Mouse (Mus musculus) splenic B cell, adult 2 months (primary cell): ENCODE results near the gene Zfp994.
A peak's percentile ranks its signal among the peaks of the same experiment; 100 is the strongest.
"Not testable (repeated sequence)": the region's sequence is repeated elsewhere in the genome, so short reads cannot be mapped to it uniquely, and the experiment has no call there.

Experiments used
- DNase-seq: peaks from one replicate; pipeline ENCODE4 v3.0.0-alpha.2; 2011; ENCODE audit warnings: low read depth, low spot score
- H3K27me3 ChIP-seq: 2 replicates; pipeline ENCODE4 v1.6.1; 2012; ENCODE audit warnings: mild to moderate bottlenecking, low read length, moderate library complexity, mixed read lengths; ENCODE audit not compliant: control insufficient read depth, poor library complexity, insufficient read depth, severe bottlenecking
- H3K36me3 ChIP-seq: 2 replicates; pipeline ENCODE4 v1.6.1; 2012; ENCODE audit warnings: mild to moderate bottlenecking, low read length, moderate library complexity, mixed read lengths; ENCODE audit not compliant: control insufficient read depth, poor library complexity, insufficient read depth, severe bottlenecking

Gene Zfp994

DNA sequence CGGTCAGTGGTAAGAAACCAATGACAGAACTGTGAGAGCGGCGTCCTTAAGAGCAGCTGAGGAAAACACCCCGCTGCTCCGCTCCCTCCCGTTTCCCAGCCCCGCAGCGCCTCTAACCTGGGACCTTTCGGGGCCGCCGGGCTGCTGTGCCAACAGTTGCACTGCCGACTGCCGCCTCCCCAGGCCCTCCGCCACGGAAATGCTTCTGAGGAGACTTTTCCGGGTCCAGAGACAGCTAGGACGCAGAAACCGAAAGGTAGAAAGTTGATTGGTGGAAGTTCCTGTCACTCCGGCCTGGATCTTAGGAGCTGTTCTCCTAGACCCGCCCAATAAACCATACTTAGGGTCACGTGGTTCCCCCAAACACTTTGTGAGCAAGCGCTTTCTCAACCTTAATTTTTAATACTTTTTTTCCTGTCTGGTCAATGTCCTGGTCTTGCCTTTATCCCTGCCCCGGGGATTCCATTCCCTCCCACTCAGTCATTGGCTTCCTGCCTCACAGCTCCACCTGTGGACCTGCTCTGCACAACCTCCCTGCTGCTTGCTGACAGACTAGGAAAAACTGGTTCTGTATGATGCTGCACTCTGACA, at the start of gene Zfp994:
Gene Zfp994 (minus strand): TSS at position 195 of the 591 bp plus-strand sequence.
- DNase-seq = peak; percentile 94
- not testable (repeated sequence) for H3K36me3 ChIP-seq, H3K27me3 ChIP-seq

DNA sequence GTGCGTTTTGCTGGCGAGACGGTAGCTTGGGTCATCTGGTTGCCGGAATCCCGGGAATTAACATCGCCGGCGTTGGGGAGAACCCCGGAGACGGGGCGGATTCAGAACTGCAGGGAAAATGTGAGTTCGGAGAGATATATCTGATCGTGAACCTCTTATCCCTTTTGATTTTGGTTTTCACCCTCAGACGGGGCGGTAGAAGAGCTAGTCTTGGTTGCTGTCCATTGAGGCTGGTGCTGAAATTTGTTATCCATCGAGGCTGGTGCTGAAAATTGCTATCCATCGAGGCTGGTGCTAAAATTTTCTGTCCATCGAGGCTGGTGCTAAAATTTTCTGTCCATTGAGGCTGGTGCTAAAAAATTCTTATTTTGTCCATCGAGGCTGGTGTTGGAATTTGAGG, 5.3 kb upstream of the Zfp994 start:
- peak; percentile 1 for DNase-seq
- not testable (repeated sequence) for H3K36me3 ChIP-seq, H3K27me3 ChIP-seq

DNA sequence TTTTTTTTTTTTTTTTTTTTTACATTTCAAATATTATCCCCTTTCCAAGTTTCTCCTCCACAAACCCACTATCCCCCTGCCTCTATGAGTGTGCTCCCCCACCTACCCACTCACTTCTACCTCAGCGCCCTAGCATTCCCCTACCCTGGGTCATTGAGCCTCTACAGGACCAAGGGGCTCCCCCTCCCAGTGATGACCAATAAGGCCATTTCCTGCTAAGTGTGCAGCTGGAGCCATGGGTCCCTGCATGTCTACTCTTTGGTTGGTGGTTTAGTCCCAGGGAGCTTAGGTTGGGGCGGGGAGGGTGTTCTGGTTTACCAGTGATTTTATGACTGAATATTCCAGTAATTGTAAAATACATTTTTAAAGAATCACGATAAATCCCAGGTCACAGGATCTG, 401 bp downstream of the Zfp994 start:
- not testable (repeated sequence) for H3K27me3 ChIP-seq, H3K36me3 ChIP-seq
- DNase-seq = peak; percentile 1

DNA sequence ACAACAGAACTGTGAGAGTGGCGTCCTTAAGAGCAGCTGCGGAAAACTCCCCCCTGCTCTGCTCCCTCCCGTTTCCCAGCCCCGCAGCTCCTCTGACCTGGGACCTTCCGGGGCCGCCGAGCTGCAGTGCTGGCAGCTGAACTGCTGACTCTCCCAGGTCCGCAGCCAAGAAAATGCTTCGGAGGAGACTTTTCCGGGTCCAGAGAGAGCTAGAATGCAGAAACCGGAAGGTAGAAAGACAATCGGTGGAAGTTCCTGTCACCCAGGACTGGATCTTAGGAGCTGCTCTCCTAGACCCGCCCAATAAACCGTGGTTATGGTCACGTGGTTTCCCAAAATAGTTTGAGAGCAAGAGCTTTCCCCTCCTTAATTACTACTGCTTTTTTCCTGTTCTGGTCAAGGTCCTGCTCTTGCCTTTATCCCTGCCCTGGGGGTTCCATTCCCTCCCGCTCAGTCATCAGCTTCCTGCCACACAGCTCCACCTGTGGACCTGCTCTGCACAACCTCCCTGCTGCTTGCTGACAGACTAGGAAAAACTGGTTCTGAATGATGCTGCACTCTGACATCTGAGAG, 59.6 kb downstream of the Zfp994 start, which contains the start of gene Zfp947:
Gene Zfp947 (minus strand): TSS at position 469 of the 573 bp plus-strand sequence.
- peak; percentile 4 for DNase-seq
- not testable (repeated sequence) for H3K27me3 ChIP-seq, H3K36me3 ChIP-seq

DNA sequence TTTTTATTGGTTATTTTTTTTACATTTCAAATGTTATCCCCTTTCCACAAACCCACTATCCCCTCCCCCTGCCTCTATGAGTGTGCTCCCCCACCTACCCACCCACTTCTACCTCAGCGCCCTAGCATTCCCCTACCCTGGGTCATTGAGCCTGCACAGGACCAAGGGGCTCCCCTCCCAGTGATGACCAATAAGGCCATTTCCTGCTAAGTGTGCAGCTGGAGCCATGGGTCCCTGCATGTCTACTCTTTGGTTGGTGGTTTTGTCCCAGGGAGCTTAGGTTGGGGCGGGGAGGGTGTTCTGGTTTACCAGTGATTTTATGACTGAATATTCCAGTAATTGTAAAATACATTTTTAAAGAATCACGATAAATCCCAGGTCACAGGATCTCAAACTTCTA, 60.1 kb downstream of the Zfp994 start:
- not testable (repeated sequence) for H3K36me3 ChIP-seq, H3K27me3 ChIP-seq, DNase-seq

DNA sequence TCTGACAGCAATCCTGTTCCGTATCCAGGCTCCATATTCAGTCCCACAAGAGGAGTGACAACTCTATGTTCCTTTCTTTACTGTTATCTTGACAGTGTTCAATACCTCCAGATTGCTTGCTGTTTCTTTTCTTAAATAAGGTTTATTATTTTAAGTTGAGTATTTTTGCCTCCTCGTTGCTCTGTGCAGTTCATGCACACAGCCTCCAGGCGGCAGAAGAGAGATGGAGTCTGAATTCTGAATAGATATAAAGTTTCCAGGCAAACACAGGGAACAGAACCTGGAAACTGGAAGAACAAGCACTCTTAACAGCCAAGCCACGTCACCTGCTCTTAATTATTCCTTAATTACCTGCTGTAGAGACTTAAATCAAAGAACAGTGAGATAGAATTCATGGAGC, 71.5 kb downstream of the Zfp994 start:
- not testable (repeated sequence) for DNase-seq, H3K36me3 ChIP-seq, H3K27me3 ChIP-seq
